In the genomic region with DNA sequence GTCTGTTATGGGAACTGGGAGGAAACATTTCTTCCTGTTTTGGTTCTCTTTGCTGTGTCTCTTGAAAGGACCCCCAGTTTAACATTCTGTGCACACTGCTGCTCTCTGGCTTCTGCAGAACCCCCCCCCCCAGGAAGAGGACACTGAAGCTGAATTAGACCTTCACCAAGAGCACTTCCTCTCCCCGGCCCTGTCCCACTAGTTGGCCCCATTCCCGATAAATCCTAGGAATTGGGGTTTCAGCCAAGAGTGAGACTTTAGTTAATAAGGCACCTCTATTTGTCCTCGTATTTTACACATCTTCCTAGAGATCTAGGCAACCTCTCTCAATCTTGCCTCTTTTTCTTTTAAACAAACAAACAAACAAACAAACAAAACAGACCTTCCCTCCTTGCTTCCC, we compare ENCODE assay signal across 24 mouse cellular contexts.
"Had no signal": no experiment of that assay in that cellular context is flagged by ENCODE, and none has a peak within 500 bp of the region (broad histone marks: within the 10 kb centered on the region; RNA-seq: fewer than 3 reads in every experiment).

No protein-coding gene starts in this region.

- ATAC-seq: liver, postnatal 0 days had no signal

- H3K36me3 ChIP-seq: limb, embryonic 12.5 days; limb, embryonic 15.5 days; lung, embryonic 15.5 days; midbrain, embryonic 12.5 days; neural tube, embryonic 12.5 days; neural tube, embryonic 15.5 days had no signal

- H3K9ac ChIP-seq: limb, embryonic 12.5 days; limb, embryonic 15.5 days; liver, embryonic 14.5 days; liver, postnatal 0 days; lung, embryonic 15.5 days; midbrain, embryonic 12.5 days; neural tube, embryonic 12.5 days; neural tube, embryonic 15.5 days had no signal

- H3K4me2 ChIP-seq: limb, embryonic 12.5 days; limb, embryonic 15.5 days; liver, embryonic 11.5 days; lung, embryonic 15.5 days; midbrain, embryonic 12.5 days; neural tube, embryonic 12.5 days; neural tube, embryonic 15.5 days had no signal

- H3K27ac ChIP-seq: kidney, postnatal 0 days; layer of hippocampus, adult 2 months; left cerebral cortex, adult 2 months; limb, embryonic 12.5 days; limb, embryonic 15.5 days; liver, embryonic 14.5 days; lung, embryonic 15.5 days; midbrain, embryonic 12.5 days; neural tube, embryonic 12.5 days; stomach, postnatal 0 days had no signal

- H3K27me3 ChIP-seq: limb, embryonic 12.5 days; limb, embryonic 15.5 days; lung, embryonic 15.5 days; midbrain, embryonic 12.5 days; neural tube, embryonic 12.5 days; neural tube, embryonic 15.5 days had no signal

- H3K4me3 ChIP-seq: layer of hippocampus, adult 2 months; left cerebral cortex, adult 2 months; limb, embryonic 12.5 days; limb, embryonic 15.5 days; lung, embryonic 15.5 days; midbrain, embryonic 12.5 days; neural tube, embryonic 12.5 days; neural tube, embryonic 15.5 days had no signal

- H3K4me1 ChIP-seq: limb, embryonic 15.5 days; lung, embryonic 15.5 days; neural tube, embryonic 15.5 days had no signal

- H3K9me3 ChIP-seq: limb, embryonic 12.5 days; limb, embryonic 15.5 days; lung, embryonic 15.5 days; midbrain, embryonic 12.5 days; neural tube, embryonic 12.5 days; neural tube, embryonic 15.5 days had no signal

- DNase-seq: kidney, adult 2 months; kidney, postnatal 25 days; layer of hippocampus, adult 9-11 months; liver, postnatal 0 days; lung, postnatal 10 days; lung, postnatal 4 days; right cerebral cortex, adult 18-20 months; right cerebral cortex, postnatal 14 days; right cerebral cortex, postnatal 4 days; thymus, adult 2 months; thymus, postnatal 14 days; thymus, postnatal 4 days had no signal
